Mouse (Mus musculus): ENCODE results near the gene Asb2.

Gene Asb2

DNA sequence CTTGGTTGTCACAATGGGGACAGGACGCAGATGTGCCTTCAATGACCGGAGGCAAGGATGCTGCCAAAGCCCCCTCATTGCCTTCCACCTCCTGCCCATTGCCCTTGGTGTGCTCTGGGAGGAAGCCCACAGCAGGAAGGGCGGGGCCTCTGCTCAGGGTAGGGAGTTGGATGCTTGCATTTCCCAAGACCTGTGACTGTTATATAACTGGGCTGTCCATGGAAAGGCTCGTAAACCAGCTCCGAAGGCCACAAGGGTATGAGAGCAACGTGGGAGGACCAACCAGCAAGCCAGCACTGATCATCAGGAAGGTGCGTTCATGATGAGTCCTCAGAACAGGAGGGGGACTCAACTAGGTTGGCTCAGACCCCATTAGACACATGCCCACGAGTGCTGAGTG is 5.0 kb upstream of the Asb2 start:
- no peak for DNase-seq

DNA sequence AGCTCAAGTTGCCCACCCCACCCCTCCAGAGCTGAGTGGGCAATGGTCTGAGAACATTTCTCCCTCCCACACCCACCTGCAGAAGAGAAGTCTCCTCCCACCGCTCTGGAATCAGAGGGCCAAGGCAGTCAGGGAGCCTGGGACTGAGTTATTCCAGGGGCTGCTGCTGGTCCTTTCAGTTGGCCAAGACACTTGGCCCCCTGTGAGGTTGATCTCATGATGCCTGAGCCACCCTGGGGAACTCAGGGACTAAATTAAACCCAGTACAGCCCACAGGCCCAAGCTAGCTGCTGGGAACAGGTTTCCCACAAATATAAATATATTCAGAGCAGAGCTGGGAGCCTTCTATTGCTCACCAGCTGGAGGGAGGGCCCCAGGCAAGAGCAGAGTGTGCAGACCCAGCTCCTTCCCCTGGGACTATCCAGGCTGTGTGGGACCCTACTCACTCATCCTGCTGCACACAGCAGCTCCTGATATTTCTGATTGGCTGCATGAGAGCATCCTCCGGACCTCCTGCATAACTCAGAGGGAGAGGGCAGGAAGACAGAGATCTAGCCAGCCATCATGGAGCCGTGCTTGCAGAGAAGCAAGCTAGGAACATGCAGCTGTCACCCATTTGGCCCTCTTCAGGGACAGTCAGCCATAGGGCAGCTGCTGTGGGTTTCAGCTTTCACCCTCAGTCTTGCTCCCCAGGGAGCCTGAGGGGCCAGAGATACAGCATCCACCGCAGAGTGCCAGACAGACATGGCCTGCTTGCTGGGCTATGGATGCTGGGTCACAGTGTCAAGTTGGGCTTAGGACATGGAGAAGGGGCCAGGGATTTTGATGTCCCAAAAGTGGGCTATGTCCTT is 3.4 kb upstream of the Asb2 start:
- no peak for DNase-seq

DNA sequence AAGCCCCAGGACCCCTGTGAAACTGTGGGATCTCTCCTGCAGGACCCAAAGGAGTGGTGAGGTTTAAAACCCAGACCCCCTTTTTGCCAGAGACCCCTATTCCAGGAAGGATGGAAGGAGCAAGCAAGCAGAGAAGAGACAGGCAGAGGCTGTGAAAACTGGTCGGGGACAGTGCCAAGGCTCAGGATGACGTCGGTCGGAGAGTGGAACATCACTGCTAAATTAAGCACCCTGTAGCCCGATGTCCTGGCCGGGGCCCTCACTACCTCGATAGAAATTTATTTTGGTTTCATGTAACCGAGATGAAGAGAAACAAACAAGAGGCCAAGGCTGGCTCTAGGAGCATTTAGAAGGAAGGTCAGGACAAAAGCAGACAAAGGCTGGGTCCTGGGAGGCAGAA is 2.4 kb upstream of the Asb2 start:
- no peak for DNase-seq

DNA sequence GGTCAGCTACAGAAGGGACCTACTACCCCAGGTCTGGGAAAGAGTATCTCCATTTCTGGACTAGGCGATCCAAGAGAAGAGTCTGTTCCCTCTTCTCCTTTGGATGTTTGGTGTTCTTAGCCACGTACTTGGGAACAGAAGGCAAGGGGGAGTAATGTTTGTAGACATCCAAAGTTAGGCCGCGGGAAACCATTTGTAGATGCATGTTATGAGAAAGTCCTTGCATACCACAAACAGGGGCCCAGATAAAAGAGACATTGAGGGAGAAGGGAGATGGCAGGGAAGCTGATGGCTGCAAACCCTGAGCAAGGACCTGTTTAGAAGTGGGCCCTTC is 581 bp upstream of the Asb2 start:
- DNase-seq, result no peak

DNA sequence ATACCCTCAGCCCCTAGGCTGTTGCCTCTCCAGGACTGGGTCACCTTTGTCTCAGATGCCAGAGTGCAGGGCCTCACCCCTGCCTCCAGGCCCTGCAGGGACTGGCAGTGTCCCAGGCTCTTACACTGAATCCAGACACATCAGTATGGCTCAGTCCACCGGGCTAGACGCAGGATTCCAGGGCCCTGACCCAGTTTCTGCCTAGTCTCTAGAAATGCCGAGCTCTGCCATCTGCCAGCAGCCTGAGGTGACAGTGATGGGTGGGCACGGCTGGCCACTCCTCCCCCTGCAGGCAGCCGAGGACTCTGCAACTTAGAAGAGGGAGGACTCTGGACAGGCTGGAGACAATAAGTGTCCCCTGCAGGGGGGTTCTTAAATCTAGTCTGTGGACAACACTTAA is 2.3 kb downstream of the Asb2 start:
- DNase-seq, result no peak

DNA sequence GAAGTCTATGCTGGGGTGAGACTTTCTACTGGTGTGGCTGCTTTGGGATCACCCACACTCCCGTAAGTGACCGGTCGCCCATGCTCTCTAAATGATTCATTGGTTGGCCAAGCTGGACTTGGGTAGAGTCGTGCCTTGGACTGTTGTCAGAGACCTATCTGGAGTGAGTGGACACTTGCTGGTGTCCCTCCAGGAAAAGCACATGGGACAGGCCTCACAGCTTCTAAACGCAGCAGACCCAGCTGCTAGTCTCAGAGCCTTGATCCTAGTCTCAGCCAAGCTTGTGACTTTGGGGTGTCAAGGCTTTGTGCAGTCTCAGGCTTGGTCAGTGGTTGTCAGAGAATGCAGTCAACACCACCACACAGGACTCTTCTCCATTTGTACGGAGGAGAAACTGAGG is 3.1 kb downstream of the Asb2 start:
- no peak for DNase-seq

DNA sequence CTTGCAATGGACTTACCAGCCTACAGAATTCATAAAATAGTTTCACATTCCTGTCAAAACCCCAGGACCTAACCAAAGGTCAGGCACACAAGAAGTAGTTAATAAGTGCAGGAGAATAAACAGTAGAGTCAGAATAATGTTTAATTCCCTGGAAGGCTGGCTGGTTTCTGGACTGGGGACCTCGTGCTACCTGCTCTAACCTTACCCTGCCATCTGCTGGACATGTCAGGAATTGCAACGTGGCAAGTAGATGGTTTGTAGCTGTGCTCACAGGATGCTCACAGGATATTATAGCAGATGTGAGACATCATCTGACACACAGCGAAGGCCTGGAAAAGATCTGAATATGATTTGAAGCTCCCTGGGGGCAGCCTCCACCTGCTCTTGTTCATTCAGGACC is 7.3 kb downstream of the Asb2 start:
- DNase-seq, result peak; percentile 73

DNA sequence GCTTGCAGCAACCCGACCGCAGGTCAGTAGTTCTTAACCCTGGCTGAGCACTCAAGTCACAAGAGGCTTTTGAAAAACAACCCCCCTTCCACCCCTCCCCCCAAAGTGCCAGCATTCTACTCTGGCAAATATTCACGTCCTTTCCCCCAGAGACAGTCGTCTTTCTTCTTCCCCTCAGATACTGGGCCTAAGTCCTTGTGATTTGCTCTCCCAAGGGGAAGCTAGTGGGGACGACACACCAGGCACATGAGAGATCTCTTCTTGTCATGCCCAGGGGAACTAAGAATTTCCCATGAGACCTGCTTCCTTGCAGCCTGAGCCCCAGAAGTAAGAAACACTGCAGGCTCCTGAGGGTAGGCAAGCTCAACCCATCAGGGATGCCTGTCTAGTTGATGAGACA is 8.4 kb downstream of the Asb2 start:
- DNase-seq, result no peak

DNA sequence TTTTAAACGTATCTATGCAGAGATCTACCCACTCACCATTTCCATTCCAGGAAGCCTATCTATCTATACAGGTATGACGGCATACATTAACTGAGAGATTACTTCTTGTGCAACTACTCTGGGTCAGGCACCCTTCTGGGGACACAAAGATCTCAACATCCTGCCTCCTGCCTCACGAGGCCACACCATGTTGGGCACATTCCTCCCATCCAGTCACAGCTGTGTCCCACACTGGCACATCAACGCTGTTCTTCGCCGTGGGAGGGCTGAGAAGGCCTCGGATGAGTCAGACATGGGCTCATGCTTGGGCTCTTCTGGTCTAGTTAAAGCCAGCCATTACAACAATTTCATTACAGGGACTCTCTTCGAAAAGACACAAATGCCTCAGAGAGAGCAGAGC is 8.9 kb downstream of the Asb2 start:
- DNase-seq, result no peak

DNA sequence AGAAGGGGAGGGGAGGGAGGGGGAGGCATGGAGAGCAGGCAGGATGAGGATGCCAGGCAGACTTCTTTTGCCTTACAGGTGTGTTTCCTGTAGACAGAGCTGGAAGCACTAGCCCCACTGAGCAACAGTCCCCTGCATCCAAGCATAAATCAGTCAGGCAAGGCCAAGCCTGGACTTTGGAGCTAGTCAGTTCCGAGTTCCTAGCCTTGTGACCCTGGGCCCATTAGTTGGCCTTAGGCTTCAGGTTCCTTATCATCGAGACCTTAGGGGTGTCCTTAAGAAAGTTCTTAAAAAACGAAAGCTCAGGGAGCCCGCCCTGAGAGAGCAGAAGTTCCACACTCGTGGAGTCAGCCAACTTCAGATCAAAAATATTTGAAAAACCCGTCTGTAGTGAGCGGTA is 10.9 kb downstream of the Asb2 start:
- DNase-seq, result no peak

DNA sequence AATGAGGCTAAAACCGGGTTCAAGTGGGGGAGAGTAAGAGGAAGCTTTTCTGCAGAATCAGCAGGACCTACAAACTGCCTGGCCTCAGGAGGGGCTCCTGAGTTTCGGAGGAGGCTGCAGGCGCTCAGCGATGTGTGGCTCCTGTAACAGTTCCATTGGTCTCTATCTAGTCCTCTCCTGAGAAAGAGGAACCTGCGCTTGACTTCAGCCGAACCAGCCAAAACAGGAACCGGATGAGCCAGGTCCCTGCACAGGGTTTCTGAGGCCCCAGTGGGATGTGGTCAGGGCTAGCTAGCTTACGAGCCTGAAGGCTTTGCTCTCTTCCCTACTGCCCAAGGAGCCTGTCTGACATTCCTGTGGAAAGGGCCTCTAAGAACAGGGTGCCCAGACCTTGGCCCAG is 12.3 kb downstream of the Asb2 start:
- peak; percentile 40 to 65 for DNase-seq

DNA sequence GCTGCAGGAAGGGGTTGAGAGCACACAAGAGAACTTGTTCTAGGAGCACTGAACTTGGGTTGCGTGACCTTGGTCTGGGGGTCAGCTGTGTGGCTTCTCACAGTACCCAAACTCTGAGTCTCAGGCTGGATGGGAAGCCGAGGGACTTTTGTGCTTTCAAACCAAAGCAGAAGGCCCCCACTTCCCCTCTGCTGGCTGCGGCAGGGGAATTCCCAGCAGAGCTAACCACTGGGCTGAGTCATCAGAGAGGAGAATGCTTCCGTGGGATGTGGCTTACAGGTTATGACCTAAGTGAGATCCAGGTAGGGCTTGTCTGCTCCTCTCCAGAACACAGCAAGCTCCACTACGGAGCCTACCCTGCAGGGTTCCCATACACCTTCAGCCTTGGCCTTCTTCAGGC is 14.6 kb downstream of the Asb2 start:
- peak; percentile 38 to 58 for DNase-seq

DNA sequence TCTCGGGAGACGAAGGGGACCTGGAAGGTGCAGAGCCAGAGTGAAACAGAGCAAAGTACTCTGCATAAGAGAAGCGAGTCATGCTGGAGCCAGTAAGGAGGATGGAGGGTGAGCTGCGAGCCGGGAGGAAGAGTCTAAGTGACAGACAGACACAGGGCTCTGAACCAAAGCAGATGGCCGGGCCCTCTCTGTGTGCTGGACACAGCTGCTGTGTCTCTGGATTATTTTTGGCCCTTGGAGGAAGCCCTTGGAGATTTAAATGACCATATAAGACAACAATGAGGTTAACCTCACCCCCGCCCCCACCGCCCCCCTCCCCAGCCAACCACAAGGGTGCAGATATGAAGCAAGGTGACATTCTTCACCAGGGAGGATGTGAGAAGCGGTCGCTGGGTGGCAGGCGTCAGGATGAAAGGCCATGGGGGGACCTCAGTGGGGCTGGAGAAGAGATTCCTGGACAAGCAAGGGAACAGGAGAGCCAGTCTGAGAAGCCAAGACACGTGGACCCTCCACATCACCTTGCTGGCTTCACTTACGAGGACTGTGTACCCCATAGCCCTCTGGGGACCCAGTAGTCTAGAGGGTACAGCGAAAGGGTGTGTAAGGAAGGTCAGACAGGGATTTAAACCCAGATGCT is 17.5 kb downstream of the Asb2 start:
- no peak for DNase-seq

DNA sequence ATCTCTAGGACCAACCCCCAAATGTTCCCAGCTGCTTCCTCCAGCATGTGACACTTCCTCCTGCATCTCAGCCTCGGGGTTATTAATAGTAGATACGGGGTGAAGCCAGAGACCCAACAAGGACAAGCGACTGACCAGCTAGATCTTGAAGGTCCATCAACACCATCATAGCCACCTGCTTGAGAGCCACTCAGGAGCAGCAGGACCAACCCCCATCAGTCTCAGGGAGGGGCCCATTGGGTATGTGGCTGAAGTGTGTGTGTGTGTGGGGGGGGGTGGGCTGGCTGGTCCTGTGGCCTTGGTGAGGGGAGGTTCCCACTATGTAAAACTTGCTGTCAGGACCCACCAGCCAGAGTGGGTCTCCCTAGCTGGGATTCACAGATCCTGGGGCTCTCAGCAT is 19.0 kb downstream of the Asb2 start:
- DNase-seq, result no peak

DNA sequence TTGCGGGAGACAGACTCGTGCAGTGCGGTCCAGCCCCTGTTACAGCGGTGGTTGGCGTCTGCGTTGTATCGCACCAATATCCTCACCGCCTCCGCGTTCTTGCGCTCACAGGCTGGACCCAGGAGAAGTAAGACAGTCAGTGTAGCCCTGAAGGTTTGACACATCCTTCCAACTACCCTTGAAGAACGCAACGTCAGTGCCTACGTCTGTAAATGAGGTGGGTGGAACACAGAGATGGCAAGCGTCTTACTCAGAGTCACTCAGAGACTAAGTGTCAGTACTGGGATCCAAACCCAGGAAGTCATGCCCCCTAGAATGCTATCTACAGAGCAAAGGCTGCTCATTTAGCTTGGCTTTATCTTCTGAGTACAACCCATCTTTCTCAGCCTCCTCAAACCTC is 22.4 kb downstream of the Asb2 start:
- DNase-seq, result no peak

DNA sequence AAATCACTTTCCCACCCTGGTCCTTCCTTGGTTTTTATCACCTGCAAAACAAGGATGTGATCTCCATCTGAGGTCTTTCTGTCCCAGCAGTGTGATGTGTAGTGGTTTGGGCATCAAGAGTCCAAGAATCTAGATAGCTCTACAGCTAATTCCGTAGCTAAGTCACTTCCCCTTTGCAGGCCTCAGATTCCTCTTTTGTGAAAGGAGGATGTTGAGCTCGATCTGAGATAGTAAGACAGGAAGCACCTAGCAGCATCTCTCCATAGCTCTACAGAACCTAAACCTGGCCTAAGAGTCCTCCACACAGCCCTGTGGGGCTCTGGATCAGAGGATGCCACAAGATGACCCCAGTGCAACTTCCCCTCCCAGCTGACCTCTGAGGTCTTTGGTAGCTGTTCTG is 22.9 kb downstream of the Asb2 start:
- DNase-seq, result no peak

DNA sequence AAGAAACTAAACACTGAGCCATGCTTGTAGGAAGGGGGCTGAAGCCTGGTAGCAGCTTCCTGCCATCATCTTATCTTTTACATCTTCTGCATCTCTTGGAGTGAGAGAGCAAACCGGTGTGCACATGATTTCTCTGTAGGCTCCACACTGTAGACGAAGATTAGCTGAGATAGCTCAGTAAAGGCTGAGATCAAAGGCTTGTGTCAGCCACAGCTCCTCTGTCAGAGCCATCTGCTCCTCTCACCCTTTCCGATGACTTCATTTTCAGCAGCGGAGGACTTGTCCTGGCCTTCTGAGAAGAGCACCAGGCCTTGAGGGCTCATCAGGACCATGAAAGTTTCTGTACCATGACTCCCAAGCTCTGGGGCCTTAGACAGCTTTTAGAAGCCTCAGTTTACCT is 24.3 kb downstream of the Asb2 start:
- DNase-seq, result no peak

DNA sequence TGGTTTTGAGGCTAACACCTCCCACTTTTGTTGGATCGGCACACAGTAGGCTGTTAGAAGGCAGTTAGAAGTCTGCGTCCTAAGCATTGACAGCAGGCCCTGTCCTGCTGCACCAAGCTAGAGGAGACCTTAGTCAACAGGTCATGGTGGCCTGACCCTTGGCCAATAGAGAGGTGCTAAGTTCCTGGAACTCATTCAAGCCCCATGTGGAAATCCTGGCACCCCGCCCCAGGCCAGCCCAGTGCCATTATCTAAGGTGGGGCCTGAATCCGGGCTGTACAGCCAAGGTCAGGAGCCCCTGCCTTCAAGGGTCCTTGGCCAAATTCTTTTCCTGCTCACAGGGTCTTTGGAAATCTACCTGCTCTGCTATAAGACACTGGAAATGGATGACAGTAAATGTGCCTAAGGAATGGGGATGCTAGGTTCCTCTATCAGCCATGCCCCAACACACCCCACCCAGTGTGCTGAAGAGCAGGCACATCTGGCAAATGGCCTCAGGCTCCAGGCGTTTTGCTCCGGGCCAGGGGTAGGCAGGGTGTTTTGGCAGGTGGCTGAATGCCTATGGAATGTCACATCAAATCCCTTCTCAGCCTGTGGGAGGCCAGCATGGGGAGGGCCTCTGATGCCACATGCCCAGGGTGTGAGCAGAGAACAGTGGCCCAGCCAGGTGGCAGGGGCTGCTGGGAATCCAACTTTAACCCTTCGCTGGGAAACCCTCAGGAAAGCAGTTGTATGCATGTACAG is 27.2 kb downstream of the Asb2 start:
- DNase-seq, result peak; percentile 78 to 80

DNA sequence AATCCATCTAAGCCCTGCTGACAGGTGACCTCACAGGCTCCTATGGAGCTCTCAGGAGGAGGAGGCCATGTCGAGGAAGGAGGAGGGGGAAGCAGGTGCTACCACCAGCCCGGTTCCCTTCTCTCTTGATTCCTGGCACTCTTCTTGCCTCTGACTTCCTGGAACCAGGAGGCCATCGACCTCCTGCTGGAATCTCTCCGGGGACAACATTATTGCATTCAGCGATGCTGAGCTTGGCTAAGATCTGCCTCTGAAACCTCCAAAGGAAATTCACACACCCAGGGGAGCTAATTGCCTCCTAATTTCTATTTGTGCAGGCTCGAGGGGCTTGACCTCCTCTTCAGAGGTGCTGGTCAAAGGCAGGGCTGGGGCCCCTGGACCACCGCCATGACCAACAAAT is 28.7 kb downstream of the Asb2 start:
- no peak for DNase-seq

DNA sequence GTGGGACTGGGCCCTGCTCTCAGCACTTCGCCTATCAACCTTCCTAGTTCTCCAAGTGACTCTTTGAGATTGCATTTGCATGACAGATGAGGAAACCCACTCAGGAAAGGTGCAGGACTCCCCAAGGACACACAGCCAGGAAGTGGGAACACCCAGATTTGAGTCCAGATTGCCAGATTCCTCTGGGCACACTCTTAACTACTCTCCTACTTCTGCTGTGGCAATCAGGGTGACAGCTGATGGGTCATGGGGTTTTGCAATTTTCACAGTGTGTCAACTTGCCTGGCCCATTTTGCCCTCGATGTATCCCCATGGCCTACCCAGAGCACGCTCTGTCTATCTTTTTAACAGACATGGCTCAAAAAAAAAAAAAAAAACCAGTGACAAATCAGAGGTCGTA is 29.2 kb downstream of the Asb2 start:
- DNase-seq, result peak in 1 of 2 experiments; percentile 32

DNA sequence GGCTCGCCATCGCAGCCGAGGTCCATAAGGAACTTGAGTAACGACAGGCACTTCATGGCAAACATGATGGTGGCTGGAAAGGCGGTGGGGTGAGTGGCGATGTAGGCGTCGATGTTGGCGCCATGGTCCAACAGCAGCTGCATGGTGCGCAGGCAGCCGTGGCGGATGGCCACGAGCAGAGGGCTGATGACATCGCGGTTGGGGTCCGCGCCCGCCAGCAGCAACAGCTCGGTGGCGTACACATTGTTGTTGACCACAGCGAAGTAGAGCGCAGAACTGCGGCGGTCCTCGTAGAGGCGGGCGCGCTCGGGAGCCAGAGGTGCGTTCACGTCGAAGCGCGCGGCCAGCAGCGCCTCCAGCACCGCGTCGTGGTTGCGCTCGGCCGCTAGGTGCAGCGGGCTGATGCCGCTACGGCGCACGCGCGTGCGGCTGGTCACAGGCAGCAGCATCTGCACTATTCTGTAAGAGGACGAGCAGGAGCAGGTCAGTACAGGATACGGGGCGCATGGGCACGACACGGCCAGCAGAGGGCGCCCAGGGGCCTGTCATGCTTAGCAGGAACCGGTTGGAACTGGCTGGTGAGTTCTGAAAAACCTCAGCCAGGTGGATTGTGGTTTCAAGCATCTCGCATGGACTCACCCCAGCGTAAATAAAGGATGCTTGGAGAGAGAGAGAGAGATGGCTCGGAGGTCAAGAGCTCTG is 30.5 kb downstream of the Asb2 start:
- DNase-seq, result peak; percentile 82 to 88

DNA sequence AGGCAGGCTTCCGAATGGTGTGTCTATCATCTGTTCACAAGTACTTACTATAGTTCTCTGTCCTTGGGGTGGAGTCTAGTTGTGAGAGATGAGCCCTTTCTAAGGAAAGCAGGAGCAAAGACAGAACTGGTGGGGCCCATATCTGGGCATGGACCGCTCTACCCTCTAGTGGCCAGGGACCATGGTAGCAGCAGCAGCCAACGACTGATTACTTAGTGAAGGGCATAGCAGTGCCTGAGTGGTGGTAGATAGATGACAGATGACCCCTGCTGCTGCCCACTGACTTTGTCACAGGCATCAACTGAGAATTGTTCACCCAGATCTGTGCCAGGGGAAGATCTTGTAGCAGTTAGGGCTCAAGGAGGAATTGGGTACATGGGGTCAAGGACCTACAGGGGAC is 33.0 kb downstream of the Asb2 start:
- DNase-seq, result peak in 1 of 2 experiments; percentile 24

DNA sequence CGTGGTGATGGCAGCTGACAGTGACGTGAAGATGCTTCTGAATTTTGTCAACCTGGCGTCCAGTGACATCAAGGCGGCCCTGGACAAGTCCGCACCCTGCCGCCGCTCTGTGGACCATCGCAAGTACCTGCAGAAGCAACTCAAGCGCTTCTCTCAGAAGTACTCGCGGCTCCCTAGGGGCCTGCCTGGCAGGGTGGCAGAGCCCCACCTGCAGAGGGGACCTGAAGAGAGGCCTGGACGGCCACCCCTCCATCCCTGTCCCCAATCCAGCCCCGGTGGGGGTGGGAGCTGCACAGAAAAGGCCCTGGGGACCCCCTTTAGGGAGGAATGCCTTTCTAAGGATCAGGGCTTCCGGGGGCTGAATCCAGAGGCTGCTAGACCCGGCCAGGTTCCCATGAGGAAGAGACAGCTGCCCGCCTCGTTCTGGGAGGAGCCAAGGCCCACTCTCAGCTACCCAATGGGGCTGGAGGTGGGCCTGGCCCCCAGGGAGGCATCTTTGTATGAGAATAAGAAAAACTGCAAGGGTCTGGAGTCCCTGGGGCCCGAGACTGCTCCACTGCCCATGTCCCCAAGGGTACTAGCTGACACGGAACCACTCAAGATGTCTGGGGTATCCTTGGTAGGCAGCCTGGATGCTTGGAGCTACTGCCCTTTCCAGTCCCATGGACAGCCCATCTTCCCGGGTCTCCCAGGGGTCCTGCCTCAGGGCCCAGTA is 39.8 kb downstream of the Asb2 start:
- DNase-seq, result no peak
